Mouse (Mus musculus): ENCODE data around the gene Mtus2. TPM values are rescaled to one million over a fixed set of nuclear protein-coding genes. Genes with fewer than 3 reads are reported as not detected.

The Mtus2 gene
- polyA plus RNA-seq, 1 experiment from 2014 or later, result 7.4 TPM

DNA sequence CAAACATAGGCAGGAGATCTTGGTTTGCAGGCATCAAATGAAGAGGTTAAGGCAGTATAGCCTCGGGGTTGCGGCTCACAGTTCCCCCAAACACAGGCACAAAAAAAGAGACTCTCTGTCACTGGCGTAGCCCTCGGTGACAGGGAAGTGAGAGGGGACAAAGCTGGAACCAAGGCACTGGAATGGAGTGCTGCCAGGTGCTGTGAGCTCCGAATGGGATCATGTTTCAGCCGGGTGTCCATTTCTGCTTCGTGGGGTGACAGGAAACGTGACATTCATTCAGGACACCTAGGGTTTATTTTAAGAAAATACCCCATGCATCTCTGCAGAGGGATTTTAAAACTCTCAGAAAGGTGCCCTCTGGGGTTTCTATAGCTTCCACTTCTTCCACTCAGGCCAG, 397.4 kb downstream of the Mtus2 start:
- Histone ChIP-seq H3K9ac (ENCODE audit: low read depth, low read length) (no peak overlapping the region), H3K4me2 (ENCODE audit: low read depth, low read length) (no peak overlapping the region), H3K27ac (replicated peaks; ENCODE audit: low read depth, low read length) (no peak overlapping the region), H3K36me3 (ENCODE audit: control insufficient read depth, insufficient read depth, low read length) (no peaks in the 10 kb centered on the region; the same call in 1 of the 2 replicates), H3K4me1 (ENCODE audit: control insufficient read depth, insufficient read depth, low read length) (no peaks in the 10 kb centered on the region), H3K9me3 (ENCODE audit: control insufficient read depth, low read length) (no peaks in the 10 kb centered on the region), H3K4me3 (ENCODE audit: low read depth, low read length) (no peak overlapping the region), H3K27me3 (replicated peaks; ENCODE audit: control insufficient read depth, insufficient read depth, low read length) (no peaks in the 10 kb centered on the region)
- DNase-seq (ENCODE audit: low spot score), result no peak
- 35% methylated on average over 8 of the region's 8 CpGs for WGBS
- no peak for ATAC-seq (ENCODE audit: low read depth)

DNA sequence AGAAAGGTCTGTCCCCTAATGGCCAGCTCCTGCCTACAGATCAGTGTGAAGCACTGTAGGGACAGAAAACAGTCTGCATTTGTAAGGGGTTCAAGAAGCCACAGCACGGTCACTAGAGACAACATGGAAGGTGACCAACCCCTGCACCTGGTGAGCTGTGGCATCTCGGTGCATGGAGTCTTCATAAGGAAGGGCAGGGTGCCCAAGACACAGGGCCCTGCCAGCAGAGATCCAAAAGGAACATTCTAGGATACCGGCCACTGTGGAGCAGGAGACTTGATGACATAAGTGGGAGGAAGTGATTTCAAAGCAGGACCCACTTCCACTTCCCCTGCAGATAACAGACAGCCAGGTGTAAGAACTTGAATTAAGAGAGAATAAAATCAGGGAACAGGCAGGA, 398.7 kb downstream of the Mtus2 start:
- peaks cover under 1% of the 10 kb centered on the region; the same call in 1 of the 2 replicates for H3K4me1 ChIP-seq (ENCODE audit: control insufficient read depth, insufficient read depth, low read length)
- no peaks in the 10 kb centered on the region for H3K27me3 ChIP-seq (replicated peaks; ENCODE audit: control insufficient read depth, insufficient read depth, low read length)
- H3K9ac ChIP-seq (ENCODE audit: low read depth, low read length), result no peak overlapping the region
- H3K4me3 ChIP-seq (ENCODE audit: low read depth, low read length), result no peak overlapping the region
- no peaks in the 10 kb centered on the region for H3K9me3 ChIP-seq (ENCODE audit: control insufficient read depth, low read length)
- ATAC-seq (ENCODE audit: low read depth) (no peak), DNase-seq (ENCODE audit: low spot score) (no peak)
- no peak overlapping the region for H3K4me2 ChIP-seq (ENCODE audit: low read depth, low read length)
- H3K27ac ChIP-seq (replicated peaks; ENCODE audit: low read depth, low read length), result no peak overlapping the region
- H3K36me3 ChIP-seq (ENCODE audit: control insufficient read depth, insufficient read depth, low read length), result no peaks in the 10 kb centered on the region; the same call in 1 of the 2 replicates
- 90% methylated on average over 3 of the region's 3 CpGs for WGBS

- no peak for ATAC-seq (ENCODE audit: low read depth)
- WGBS, result 94% methylated on average over 6 of the region's 6 CpGs
- DNase-seq (ENCODE audit: low spot score), result no peak
- Histone ChIP-seq H3K9me3 (ENCODE audit: control insufficient read depth, low read length) (no peaks in the 10 kb centered on the region), H3K4me2 (ENCODE audit: low read depth, low read length) (no peak overlapping the region), H3K4me3 (ENCODE audit: low read depth, low read length) (no peak overlapping the region), H3K36me3 (ENCODE audit: control insufficient read depth, insufficient read depth, low read length) (no peaks in the 10 kb centered on the region; the same call in 1 of the 2 replicates), H3K4me1 (ENCODE audit: control insufficient read depth, insufficient read depth, low read length) (peaks cover 11% of the 10 kb centered on the region), H3K9ac (ENCODE audit: low read depth, low read length) (no peak overlapping the region), H3K27me3 (replicated peaks; ENCODE audit: control insufficient read depth, insufficient read depth, low read length) (no peaks in the 10 kb centered on the region), H3K27ac (replicated peaks; ENCODE audit: low read depth, low read length) (no peak overlapping the region)
These were observed 400.0 kb downstream of the Mtus2 start for GRCm38 (mm10) chr5:148357168-148357567.

GRCm38 (mm10) chr5:148359131-148359530, 402.0 kb downstream of the Mtus2 start:
- Histone ChIP-seq H3K9me3 (ENCODE audit: control insufficient read depth, low read length) (no peaks in the 10 kb centered on the region), H3K27me3 (replicated peaks; ENCODE audit: control insufficient read depth, insufficient read depth, low read length) (no peaks in the 10 kb centered on the region), H3K27ac (replicated peaks; ENCODE audit: low read depth, low read length) (no peak overlapping the region), H3K4me3 (ENCODE audit: low read depth, low read length) (no peak overlapping the region), H3K36me3 (ENCODE audit: control insufficient read depth, insufficient read depth, low read length) (no peaks in the 10 kb centered on the region), H3K4me1 (ENCODE audit: control insufficient read depth, insufficient read depth, low read length) (peaks cover 11% of the 10 kb centered on the region), H3K9ac (ENCODE audit: low read depth, low read length) (no peak overlapping the region), H3K4me2 (ENCODE audit: low read depth, low read length) (no peak overlapping the region)
- ATAC-seq (ENCODE audit: low read depth) (no peak), DNase-seq (ENCODE audit: low spot score) (no peak)
- WGBS, result 91% methylated on average over 11 of the region's 11 CpGs

DNA sequence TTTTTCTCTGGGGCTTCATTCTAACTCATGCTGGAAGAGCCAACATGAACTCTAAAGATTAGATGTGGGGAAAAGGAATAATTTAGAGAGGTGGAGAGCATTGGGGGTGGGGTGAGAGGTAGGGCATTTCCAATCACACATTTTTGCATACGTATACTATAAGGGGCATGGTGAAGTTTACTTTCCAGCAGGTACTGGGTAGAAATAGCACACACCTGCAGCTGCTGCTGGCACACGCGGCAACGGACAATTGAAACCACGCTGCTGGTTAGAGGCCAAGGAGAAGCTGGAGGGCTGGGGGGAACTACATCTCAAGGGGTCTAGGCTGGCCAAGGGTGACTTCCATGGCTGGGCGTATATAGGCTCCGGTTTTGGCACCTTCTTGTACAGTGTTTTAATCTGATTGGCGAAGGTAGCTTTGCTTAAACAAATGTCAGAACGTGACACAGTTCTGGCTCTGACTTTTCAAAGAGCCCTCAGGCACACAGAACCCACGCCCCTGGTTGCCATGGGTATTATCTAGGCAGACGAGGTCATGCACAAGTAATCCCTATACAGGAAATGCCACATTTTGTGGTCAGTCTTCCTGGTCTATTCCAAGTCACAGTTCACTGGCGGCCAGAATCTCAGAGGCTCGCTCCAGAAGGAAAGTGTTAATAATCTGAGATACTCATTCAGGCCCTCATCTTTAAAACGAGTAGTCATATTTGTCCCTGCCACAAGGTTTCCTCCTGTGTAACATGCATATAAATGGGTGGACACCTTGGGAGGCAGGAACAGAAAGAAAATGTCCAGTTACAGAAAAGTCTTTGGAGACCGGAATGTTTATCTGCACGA, 404.0 kb downstream of the Mtus2 start:
- no peaks in the 10 kb centered on the region for H3K9me3 ChIP-seq (ENCODE audit: control insufficient read depth, low read length)
- ATAC-seq (ENCODE audit: low read depth) (no peak; the same call in 1 of the 2 replicates), DNase-seq (ENCODE audit: low spot score) (peak; percentile 57)
- no peak overlapping the region for H3K4me2 ChIP-seq (ENCODE audit: low read depth, low read length)
- H3K4me3 ChIP-seq (ENCODE audit: low read depth, low read length), result no peak overlapping the region
- no peaks in the 10 kb centered on the region for H3K36me3 ChIP-seq (ENCODE audit: control insufficient read depth, insufficient read depth, low read length)
- H3K4me1 ChIP-seq (ENCODE audit: control insufficient read depth, insufficient read depth, low read length), result peaks cover 11% of the 10 kb centered on the region
- no peaks in the 10 kb centered on the region for H3K27me3 ChIP-seq (replicated peaks; ENCODE audit: control insufficient read depth, insufficient read depth, low read length)
- WGBS, result 49% methylated on average over 16 of the region's 16 CpGs
- H3K27ac ChIP-seq (replicated peaks; ENCODE audit: low read depth, low read length), result no peak overlapping the region
- H3K9ac ChIP-seq (ENCODE audit: low read depth, low read length), result no peak overlapping the region

DNA sequence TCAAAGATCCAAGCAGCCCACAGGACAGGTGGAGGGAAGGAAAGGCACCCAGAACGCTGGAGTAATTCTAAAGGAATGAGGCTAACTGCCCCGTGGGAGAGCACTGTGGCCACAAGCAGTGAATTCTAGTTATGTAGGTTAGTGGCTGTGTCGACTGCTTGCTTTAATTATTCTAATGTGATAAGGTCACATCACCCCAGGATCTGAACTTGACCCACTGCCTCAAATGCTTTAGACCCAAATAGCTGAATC, 404.6 kb downstream of the Mtus2 start:
- Histone ChIP-seq H3K9ac (ENCODE audit: low read depth, low read length) (no peak overlapping the region), H3K4me1 (ENCODE audit: control insufficient read depth, insufficient read depth, low read length) (peaks cover 11% of the 10 kb centered on the region), H3K27ac (replicated peaks; ENCODE audit: low read depth, low read length) (no peak overlapping the region), H3K27me3 (replicated peaks; ENCODE audit: control insufficient read depth, insufficient read depth, low read length) (no peaks in the 10 kb centered on the region), H3K36me3 (ENCODE audit: control insufficient read depth, insufficient read depth, low read length) (no peaks in the 10 kb centered on the region), H3K4me2 (ENCODE audit: low read depth, low read length) (no peak overlapping the region), H3K4me3 (ENCODE audit: low read depth, low read length) (no peak overlapping the region), H3K9me3 (ENCODE audit: control insufficient read depth, low read length) (no peaks in the 10 kb centered on the region)
- DNase-seq (ENCODE audit: low spot score) (no peak), ATAC-seq (ENCODE audit: low read depth) (no peak)
- WGBS, result 11% methylated on average over 3 of the region's 3 CpGs

GRCm38 (mm10) chr5:148362296-148362695, 405.2 kb downstream of the Mtus2 start:
- 97% methylated on average over 6 of the region's 7 CpGs for WGBS

DNA sequence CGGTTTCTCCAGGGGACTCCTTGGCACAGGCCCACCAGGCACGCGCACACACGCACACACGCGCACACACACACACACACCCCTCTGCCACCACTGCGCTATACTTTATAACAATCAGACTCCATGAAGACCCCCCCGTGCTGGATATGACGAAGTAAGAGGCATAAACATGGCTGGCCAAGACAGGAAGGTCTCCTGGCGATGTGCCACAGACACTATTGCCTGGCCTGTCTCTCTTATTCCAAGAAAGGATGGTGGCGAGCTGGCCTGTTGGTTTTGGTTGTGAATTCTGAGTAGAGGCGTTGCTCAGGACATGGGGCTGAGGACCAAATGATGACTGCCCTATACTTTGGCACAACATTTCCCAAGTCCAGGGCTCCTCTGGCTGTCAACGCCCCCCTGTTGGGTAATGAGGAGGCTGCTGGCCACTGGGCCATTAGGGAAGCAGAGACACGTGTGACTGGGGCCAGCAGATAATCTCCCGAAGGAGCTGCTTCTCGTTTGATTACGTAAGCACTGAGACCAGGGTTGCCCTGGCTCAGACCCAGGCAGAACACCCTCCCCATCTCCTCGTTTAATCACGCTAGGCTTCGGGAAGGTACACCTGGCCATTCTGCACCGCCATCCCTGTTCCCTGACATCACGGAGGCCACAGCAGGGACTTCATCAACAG, 406.5 kb downstream of the Mtus2 start:
- peaks cover 11% of the 10 kb centered on the region for H3K4me1 ChIP-seq (ENCODE audit: control insufficient read depth, insufficient read depth, low read length)
- DNase-seq (ENCODE audit: low spot score) (no peak), ATAC-seq (ENCODE audit: low read depth) (no peak)

More at GRCm38 (mm10) chr5:148362296-148362695, 405.2 kb downstream of the Mtus2 start:
- Histone ChIP-seq H3K4me1 (ENCODE audit: control insufficient read depth, insufficient read depth, low read length) (peaks cover 11% of the 10 kb centered on the region), H3K4me3 (ENCODE audit: low read depth, low read length) (no peak overlapping the region), H3K9ac (ENCODE audit: low read depth, low read length) (no peak overlapping the region), H3K36me3 (ENCODE audit: control insufficient read depth, insufficient read depth, low read length) (no peaks in the 10 kb centered on the region), H3K27me3 (replicated peaks; ENCODE audit: control insufficient read depth, insufficient read depth, low read length) (no peaks in the 10 kb centered on the region), H3K9me3 (ENCODE audit: control insufficient read depth, low read length) (no peaks in the 10 kb centered on the region), H3K27ac (replicated peaks; ENCODE audit: low read depth, low read length) (no peak overlapping the region), H3K4me2 (ENCODE audit: low read depth, low read length) (no peak overlapping the region)
- ATAC-seq (ENCODE audit: low read depth), result no peak
- DNase-seq (ENCODE audit: low spot score), result no peak

More for the DNA sequence above, 406.5 kb downstream of the Mtus2 start:
- H3K9me3 ChIP-seq (ENCODE audit: control insufficient read depth, low read length), result no peaks in the 10 kb centered on the region
- no peak overlapping the region for H3K4me3 ChIP-seq (ENCODE audit: low read depth, low read length)
- no peak overlapping the region for H3K4me2 ChIP-seq (ENCODE audit: low read depth, low read length)
- 80% methylated on average over 22 of the region's 22 CpGs for WGBS
- no peak overlapping the region for H3K9ac ChIP-seq (ENCODE audit: low read depth, low read length)
- H3K27ac ChIP-seq (replicated peaks; ENCODE audit: low read depth, low read length), result no peak overlapping the region
- no peaks in the 10 kb centered on the region for H3K36me3 ChIP-seq (ENCODE audit: control insufficient read depth, insufficient read depth, low read length)
- no peaks in the 10 kb centered on the region for H3K27me3 ChIP-seq (replicated peaks; ENCODE audit: control insufficient read depth, insufficient read depth, low read length)
